Mouse (Mus musculus): ENCODE measurements around the gene Hoxb3.

The Hoxb3 gene

GRCm38 (mm10) chr11:96288455-96289221 lies 34.5 kb upstream of the Hoxb3 start:
- no peak for DNase-seq (ENCODE audit: low spot score)

GRCm38 (mm10) chr11:96289293-96289692 lies 33.8 kb upstream of the Hoxb3 start:
- no peak for DNase-seq (ENCODE audit: low spot score)

GRCm38 (mm10) chr11:96289837-96290236 lies 33.3 kb upstream of the Hoxb3 start:
- no peak for DNase-seq (ENCODE audit: low spot score)

- no peak for DNase-seq (ENCODE audit: low spot score)
Measured at GRCm38 (mm10) chr11:96290705-96291355, 32.3 kb upstream of the Hoxb3 start.

GRCm38 (mm10) chr11:96291681-96292564 lies 31.2 kb upstream of the Hoxb3 start, which contains the start of gene Hoxb6:
Gene Hoxb6, plus strand, starts transcription at chr11:96292476.
- peak; percentile 82 for DNase-seq (ENCODE audit: low spot score)

- DNase-seq (ENCODE audit: low spot score): no peak
Measured at GRCm38 (mm10) chr11:96292565-96293301, 30.4 kb upstream of the Hoxb3 start.

GRCm38 (mm10) chr11:96293302-96293921 lies 29.7 kb upstream of the Hoxb3 start:
- DNase-seq (ENCODE audit: low spot score): no peak

GRCm38 (mm10) chr11:96294245-96295091 lies 28.7 kb upstream of the Hoxb3 start:
- peak; percentile 87 for DNase-seq (ENCODE audit: low spot score)

- peak; percentile 64 for DNase-seq (ENCODE audit: low spot score)
Measured at GRCm38 (mm10) chr11:96295092-96295835, 27.9 kb upstream of the Hoxb3 start.

GRCm38 (mm10) chr11:96296997-96297396 lies 26.1 kb upstream of the Hoxb3 start:
- no peak for DNase-seq (ENCODE audit: low spot score)

- no peak for DNase-seq (ENCODE audit: low spot score)
Measured at GRCm38 (mm10) chr11:96297428-96297827, 25.7 kb upstream of the Hoxb3 start.

GRCm38 (mm10) chr11:96297968-96298635 lies 25.0 kb upstream of the Hoxb3 start:
- DNase-seq (ENCODE audit: low spot score): no peak

GRCm38 (mm10) chr11:96298895-96299667 lies 24.0 kb upstream of the Hoxb3 start:
- DNase-seq (ENCODE audit: low spot score): peak; percentile 75

- no peak for DNase-seq (ENCODE audit: low spot score)
Measured at GRCm38 (mm10) chr11:96299781-96300180, 23.3 kb upstream of the Hoxb3 start.

- no peak for DNase-seq (ENCODE audit: low spot score)
Measured at GRCm38 (mm10) chr11:96300354-96301063, 22.6 kb upstream of the Hoxb3 start.

GRCm38 (mm10) chr11:96301064-96301431 lies 22.1 kb upstream of the Hoxb3 start:
- DNase-seq (ENCODE audit: low spot score): no peak

GRCm38 (mm10) chr11:96301837-96302236 lies 21.3 kb upstream of the Hoxb3 start:
- DNase-seq (ENCODE audit: low spot score): peak; percentile 30

All from urinary bladder, postnatal 14 days (tissue).